Mouse (Mus musculus) telencephalon, adult 2 months (tissue): ENCODE data around the gene AU040320.

Source experiments
- DNase-seq: peaks from one replicate; pipeline ENCODE4 v3.0.0-alpha.2; 2011; ENCODE audit warnings: low read depth, low spot score

The AU040320 gene

GRCm38 (mm10) chr4:126782996-126783395 lies 29.7 kb downstream of the AU040320 start:
- DNase-seq, result no peak

- no peak for DNase-seq
Observed at GRCm38 (mm10) chr4:126792341-126793102, 39.2 kb downstream of the AU040320 start.

GRCm38 (mm10) chr4:126802174-126802573 lies 48.8 kb downstream of the AU040320 start:
- DNase-seq, result no peak

GRCm38 (mm10) chr4:126803268-126803873 lies 50.0 kb downstream of the AU040320 start:
- no peak for DNase-seq

- DNase-seq, result no peak
Observed at GRCm38 (mm10) chr4:126805741-126806140, 52.4 kb downstream of the AU040320 start.

- DNase-seq, result no peak
Observed at GRCm38 (mm10) chr4:126806692-126807427, 53.5 kb downstream of the AU040320 start.

GRCm38 (mm10) chr4:126810566-126810965 lies 57.2 kb downstream of the AU040320 start:
- no peak for DNase-seq

- no peak for DNase-seq
Observed at GRCm38 (mm10) chr4:126813212-126813611, 59.9 kb downstream of the AU040320 start.

GRCm38 (mm10) chr4:126814854-126815253 lies 61.5 kb downstream of the AU040320 start:
- no peak for DNase-seq

- no peak for DNase-seq
Observed at GRCm38 (mm10) chr4:126822891-126823882, 69.8 kb downstream of the AU040320 start.

GRCm38 (mm10) chr4:126823917-126824316 lies 70.6 kb downstream of the AU040320 start:
- DNase-seq, result no peak

GRCm38 (mm10) chr4:126831122-126831521 lies 77.8 kb downstream of the AU040320 start:
- DNase-seq, result no peak

- no peak for DNase-seq
Observed at GRCm38 (mm10) chr4:126838799-126839198, 85.5 kb downstream of the AU040320 start.

- DNase-seq, result peak; percentile 53
Observed at GRCm38 (mm10) chr4:126839873-126840272, 86.5 kb downstream of the AU040320 start.

- DNase-seq, result no peak
Observed at GRCm38 (mm10) chr4:126840996-126841560, 87.7 kb downstream of the AU040320 start.

GRCm38 (mm10) chr4:126842911-126843310 lies 89.6 kb downstream of the AU040320 start:
- DNase-seq, result no peak

- DNase-seq, result no peak
Observed at GRCm38 (mm10) chr4:126845664-126846063, 92.3 kb downstream of the AU040320 start.

- no peak for DNase-seq
Observed at GRCm38 (mm10) chr4:126846971-126847370, 93.6 kb downstream of the AU040320 start.

- DNase-seq, result no peak
Observed at GRCm38 (mm10) chr4:126850019-126850777, 96.9 kb downstream of the AU040320 start.

- no peak for DNase-seq
Observed at GRCm38 (mm10) chr4:126850778-126851080, 97.4 kb downstream of the AU040320 start.
